Mouse (Mus musculus) stomach, embryonic 14.5 days (tissue): ENCODE measurements around the gene Astn2. TPM values are rescaled to one million over a fixed set of nuclear protein-coding genes. Genes with fewer than 3 reads are reported as not detected.
A peak's percentile ranks its signal among the peaks of the same experiment; 100 is the strongest.

Source experiments
- ATAC-seq: fragments of 200-750 bp; cut with Nextera tagmentation; 2 replicates; pipeline ENCODE4 v1.8.0; 2017; ENCODE audit warnings: low read depth, moderate TSS enrichment; ENCODE audit not compliant: insufficient number of reproducible peaks, insufficient read depth, low FRiP score
- H3K27ac ChIP-seq: fragments of 300-500 bp; sonication (generic); 2 replicates; pipeline ENCODE4 v1.5.1; 2014; ENCODE audit warnings: mild to moderate bottlenecking, low read length, moderate library complexity, mixed read lengths
- H3K27me3 ChIP-seq: fragments of 300-500 bp; sonication (generic); 2 replicates; pipeline ENCODE4 v1.6.1; 2014; ENCODE audit warnings: low read length, control low read depth, mixed read lengths; ENCODE audit not compliant: control insufficient read depth, insufficient read depth
- H3K36me3 ChIP-seq: fragments of 300-500 bp; sonication (generic); 2 replicates; pipeline ENCODE4 v1.6.1; 2014; ENCODE audit warnings: mild to moderate bottlenecking, control low read depth, low read length, moderate library complexity, mixed read lengths; ENCODE audit not compliant: control insufficient read depth, insufficient read depth
- H3K4me1 ChIP-seq: fragments of 300-500 bp; sonication (generic); 2 replicates; pipeline ENCODE4 v1.6.1; 2014; ENCODE audit warnings: low read length, control low read depth, mixed read lengths; ENCODE audit not compliant: control insufficient read depth, insufficient read depth
- H3K4me2 ChIP-seq: fragments of 300-500 bp; sonication (generic); replicated peaks from 2 replicates; pipeline ENCODE4 v1.6.1; 2014; ENCODE audit warnings: low read depth, low read length, control low read depth
- H3K4me3 ChIP-seq: fragments of 300-500 bp; sonication (generic); 2 replicates; pipeline ENCODE4 v1.5.1; 2014; ENCODE audit warnings: low read depth, low read length, control low read depth
- H3K9ac ChIP-seq: fragments of 300-500 bp; sonication (generic); replicated peaks from 2 replicates; pipeline ENCODE4 v1.6.1; 2014; ENCODE audit warnings: low read depth, mild to moderate bottlenecking, control low read depth, low read length, moderate library complexity, mixed read lengths
- H3K9me3 ChIP-seq: fragments of 300-500 bp; sonication (generic); 2 replicates; pipeline ENCODE4 v1.6.1; 2016; ENCODE audit warnings: low read depth, low read length, control low read depth; ENCODE audit not compliant: control insufficient read depth
- WGBS: fragments of 180-500 bp; shearing (Covaris S2); extraction: QIAGEN DNeasy Blood & Tissue Kit; methylation state at CpG from one replicate; pipeline ENCODE4 v1.1.7; 2014; 5-methylcytosine and 5-hydroxymethylcytosine counted together
- polyA plus RNA-seq: library from polyadenylated mRNA; unstranded; fragments of >200 nt; fragmentation: Nextera tagmentation; extraction: Ambion mirVana; gene quantifications from 2 replicates; pipeline ENCODE4 v1.2.1, GENCODE M21; 2014

The Astn2 gene
- polyA plus RNA-seq, 1 experiment from 2014 or later: 0.64 TPM

- no peak overlapping the region for H3K27ac ChIP-seq
- ATAC-seq: no peak
- no peaks in the 10 kb centered on the region for H3K9me3 ChIP-seq
- H3K36me3 ChIP-seq: no peaks in the 10 kb centered on the region
- H3K4me2 ChIP-seq: no peak overlapping the region
- H3K4me1 ChIP-seq: no peaks in the 10 kb centered on the region
- H3K27me3 ChIP-seq: no peaks in the 10 kb centered on the region
- no peak overlapping the region for H3K4me3 ChIP-seq
- no peak overlapping the region for H3K9ac ChIP-seq
- WGBS: 75% methylated on average over 5 of the region's 5 CpGs
Observed at GRCm38 (mm10) chr4:65473141-65473540, 931.3 kb downstream of the Astn2 start.

GRCm38 (mm10) chr4:65449171-65449570 lies 955.2 kb downstream of the Astn2 start:
- Histone ChIP-seq H3K4me2 (no peak overlapping the region), H3K27ac (no peak overlapping the region), H3K4me3 (no peak overlapping the region), H3K9me3 (no peaks in the 10 kb centered on the region), H3K27me3 (no peaks in the 10 kb centered on the region), H3K4me1 (no peaks in the 10 kb centered on the region), H3K36me3 (no peaks in the 10 kb centered on the region), H3K9ac (no peak overlapping the region)
- ATAC-seq: no peak
- WGBS: 73% methylated on average over 4 of the region's 4 CpGs

- H3K4me2 ChIP-seq: no peak overlapping the region
- no peak overlapping the region for H3K27ac ChIP-seq
- no peak for ATAC-seq
- H3K27me3 ChIP-seq: no peaks in the 10 kb centered on the region
- no peak overlapping the region for H3K9ac ChIP-seq
- 66% methylated on average over 4 of the region's 4 CpGs for WGBS
- H3K4me1 ChIP-seq: no peaks in the 10 kb centered on the region
- no peak overlapping the region for H3K4me3 ChIP-seq
- H3K36me3 ChIP-seq: no peaks in the 10 kb centered on the region
- no peaks in the 10 kb centered on the region for H3K9me3 ChIP-seq
Observed at GRCm38 (mm10) chr4:65441746-65442145, 962.7 kb downstream of the Astn2 start.

GRCm38 (mm10) chr4:65430804-65431203 lies 973.6 kb downstream of the Astn2 start:
- Histone ChIP-seq H3K27me3 (no peaks in the 10 kb centered on the region), H3K9ac (no peak overlapping the region), H3K9me3 (no peaks in the 10 kb centered on the region), H3K36me3 (no peaks in the 10 kb centered on the region), H3K4me3 (no peak overlapping the region), H3K4me2 (no peak overlapping the region), H3K4me1 (no peaks in the 10 kb centered on the region), H3K27ac (no peak overlapping the region)
- ATAC-seq: no peak
- WGBS: 54% methylated on average over 3 of the region's 3 CpGs

GRCm38 (mm10) chr4:65427480-65427879 lies 976.9 kb downstream of the Astn2 start:
- 76% methylated on average over 3 of the region's 3 CpGs for WGBS
- H3K4me3 ChIP-seq: no peak overlapping the region
- ATAC-seq: no peak
- no peak overlapping the region for H3K9ac ChIP-seq
- H3K4me1 ChIP-seq: no peaks in the 10 kb centered on the region
- no peaks in the 10 kb centered on the region for H3K9me3 ChIP-seq
- no peak overlapping the region for H3K4me2 ChIP-seq
- no peaks in the 10 kb centered on the region for H3K36me3 ChIP-seq
- H3K27ac ChIP-seq: no peak overlapping the region
- no peaks in the 10 kb centered on the region for H3K27me3 ChIP-seq

- Histone ChIP-seq H3K9ac (no peak overlapping the region), H3K36me3 (no peaks in the 10 kb centered on the region), H3K4me3 (no peak overlapping the region), H3K27ac (no peak overlapping the region), H3K4me2 (no peak overlapping the region), H3K9me3 (no peaks in the 10 kb centered on the region), H3K27me3 (no peaks in the 10 kb centered on the region), H3K4me1 (no peaks in the 10 kb centered on the region)
- WGBS: 62% methylated on average over 5 of the region's 5 CpGs
- ATAC-seq: no peak; the same call in 1 of the 2 replicates
Observed at GRCm38 (mm10) chr4:65426437-65426836, 978.0 kb downstream of the Astn2 start.

GRCm38 (mm10) chr4:65423068-65423625 lies 981.3 kb downstream of the Astn2 start:
- Histone ChIP-seq H3K9me3 (no peaks in the 10 kb centered on the region), H3K27ac (no peak overlapping the region), H3K36me3 (no peaks in the 10 kb centered on the region), H3K27me3 (no peaks in the 10 kb centered on the region), H3K4me1 (peaks cover 4% of the 10 kb centered on the region), H3K9ac (no peak overlapping the region), H3K4me2 (no peak overlapping the region), H3K4me3 (no peak overlapping the region)
- WGBS: 77% methylated on average over 3 of the region's 3 CpGs
- no peak for ATAC-seq

GRCm38 (mm10) chr4:65421272-65421671 lies 983.1 kb downstream of the Astn2 start:
- Histone ChIP-seq H3K4me3 (no peak overlapping the region), H3K27ac (no peak overlapping the region), H3K4me2 (no peak overlapping the region), H3K4me1 (peaks cover 4% of the 10 kb centered on the region), H3K27me3 (no peaks in the 10 kb centered on the region), H3K36me3 (no peaks in the 10 kb centered on the region), H3K9me3 (no peaks in the 10 kb centered on the region), H3K9ac (no peak overlapping the region)
- 72% methylated on average over 2 of the region's 2 CpGs for WGBS
- ATAC-seq: no peak

- ATAC-seq: peak; percentile 53; the same call in 1 of the 2 replicates
- Histone ChIP-seq H3K9ac (no peak overlapping the region), H3K9me3 (no peaks in the 10 kb centered on the region), H3K27me3 (no peaks in the 10 kb centered on the region), H3K4me3 (no peak overlapping the region), H3K4me1 (peaks cover 4% of the 10 kb centered on the region), H3K27ac (peak overlapping the region; percentile 48; the same call in 1 of the 2 replicates), H3K36me3 (no peaks in the 10 kb centered on the region), H3K4me2 (no peak overlapping the region)
- WGBS: 7% methylated on average over 3 of the region's 3 CpGs
Observed at GRCm38 (mm10) chr4:65420511-65420931, 983.9 kb downstream of the Astn2 start.
